Mouse (Mus musculus) cerebellum, adult 9-11 months (tissue): ENCODE data around the gene Fgf18.

Experiments used
- DNase-seq: peaks from one replicate; pipeline ENCODE4 v3.0.0; 2022

Gene Fgf18

GRCm38 (mm10) chr11:33110111-33110510, 37.1 kb downstream of the Fgf18 start:
- no peak for DNase-seq

GRCm38 (mm10) chr11:33107540-33107939, 39.7 kb downstream of the Fgf18 start:
- DNase-seq: no peak

- no peak for DNase-seq
These were observed 42.3 kb downstream of the Fgf18 start for GRCm38 (mm10) chr11:33104911-33105316.

- no peak for DNase-seq
These were observed 43.8 kb downstream of the Fgf18 start for GRCm38 (mm10) chr11:33103291-33103943.

- DNase-seq: no peak
These were observed 47.1 kb downstream of the Fgf18 start for GRCm38 (mm10) chr11:33100027-33100507.

GRCm38 (mm10) chr11:33099425-33099824, 47.8 kb downstream of the Fgf18 start:
- no peak for DNase-seq

GRCm38 (mm10) chr11:33098446-33098845, 48.8 kb downstream of the Fgf18 start:
- no peak for DNase-seq

GRCm38 (mm10) chr11:33097855-33098254, 49.3 kb downstream of the Fgf18 start:
- DNase-seq: no peak

- DNase-seq: peak; percentile 10
These were observed 57.3 kb downstream of the Fgf18 start for GRCm38 (mm10) chr11:33089856-33090255.

- DNase-seq: no peak
These were observed 59.0 kb downstream of the Fgf18 start for GRCm38 (mm10) chr11:33088181-33088580.

- DNase-seq: no peak
These were observed 61.2 kb downstream of the Fgf18 start for GRCm38 (mm10) chr11:33086046-33086445.

GRCm38 (mm10) chr11:33085514-33085913, 61.7 kb downstream of the Fgf18 start:
- DNase-seq: no peak

- DNase-seq: no peak
These were observed 62.1 kb downstream of the Fgf18 start for GRCm38 (mm10) chr11:33085054-33085453.

GRCm38 (mm10) chr11:33084041-33084440, 63.2 kb downstream of the Fgf18 start:
- no peak for DNase-seq

- no peak for DNase-seq
These were observed 66.0 kb downstream of the Fgf18 start for GRCm38 (mm10) chr11:33081175-33081574.

GRCm38 (mm10) chr11:33080046-33080808, 67.0 kb downstream of the Fgf18 start:
- no peak for DNase-seq

GRCm38 (mm10) chr11:33079424-33079823, 67.8 kb downstream of the Fgf18 start:
- no peak for DNase-seq

- DNase-seq: no peak
These were observed 69.2 kb downstream of the Fgf18 start for GRCm38 (mm10) chr11:33078036-33078435.

- no peak for DNase-seq
These were observed 71.9 kb downstream of the Fgf18 start for GRCm38 (mm10) chr11:33075293-33075692.

- DNase-seq: no peak
These were observed 72.7 kb downstream of the Fgf18 start for GRCm38 (mm10) chr11:33074541-33074940.

GRCm38 (mm10) chr11:33071358-33071922, 75.8 kb downstream of the Fgf18 start:
- DNase-seq: no peak

GRCm38 (mm10) chr11:33070520-33070919, 76.7 kb downstream of the Fgf18 start:
- peak; percentile 24 for DNase-seq
